Mouse (Mus musculus) forebrain, embryonic 16.5 days (tissue): ENCODE data around the gene Pcnp. TPM values are rescaled to one million over a fixed set of nuclear protein-coding genes. Genes with fewer than 3 reads are reported as not detected.
"Not testable (repeated sequence)": the region's sequence is repeated elsewhere in the genome, so short reads cannot be mapped to it uniquely, and the experiment has no call there.

Experiments
- ATAC-seq: fragments of 200-750 bp; cut with Nextera tagmentation; 2 replicates; pipeline ENCODE4 v1.8.0; 2017; ENCODE audit warnings: mild to moderate bottlenecking, moderate library complexity
- H3K27ac ChIP-seq: fragments of 300-500 bp; sonication (generic); 2 replicates; pipeline ENCODE4 v1.5.1; 2014; ENCODE audit warnings: low read length, control low read depth
- H3K27me3 ChIP-seq: fragments of 300-500 bp; sonication (generic); replicated peaks from 2 replicates; pipeline ENCODE4 v1.6.1; 2014; ENCODE audit warnings: low read length; ENCODE audit not compliant: control insufficient read depth, insufficient read depth
- H3K36me3 ChIP-seq: fragments of 300-500 bp; sonication (generic); 2 replicates; pipeline ENCODE4 v1.6.1; 2014; ENCODE audit not compliant: control insufficient read depth, insufficient read depth
- H3K4me1 ChIP-seq: fragments of 300-500 bp; sonication (generic); replicated peaks from 2 replicates; pipeline ENCODE4 v1.6.1; 2014; ENCODE audit warnings: low read length; ENCODE audit not compliant: control insufficient read depth, insufficient read depth
- H3K4me2 ChIP-seq: fragments of 300-500 bp; sonication (generic); 2 replicates; pipeline ENCODE4 v1.6.1; 2014; ENCODE audit warnings: mild to moderate bottlenecking, low read length, control low read depth
- H3K4me3 ChIP-seq: fragments of 300-500 bp; sonication (generic); replicated peaks from 2 replicates; pipeline ENCODE4 v1.5.1; 2014; ENCODE audit warnings: mild to moderate bottlenecking, low read length, control low read depth
- H3K9ac ChIP-seq: fragments of 300-500 bp; sonication (generic); replicated peaks from 2 replicates; pipeline ENCODE4 v1.6.1; 2014; ENCODE audit warnings: low read depth, low read length, control low read depth
- H3K9me3 ChIP-seq: fragments of 300-500 bp; sonication (generic); 2 replicates; pipeline ENCODE4 v1.6.1; 2016; ENCODE audit warnings: low read length; ENCODE audit not compliant: control insufficient read depth
- WGBS: fragments of 180-500 bp; shearing (Covaris S2); extraction: QIAGEN DNeasy Blood & Tissue Kit; methylation state at CpG from one replicate; pipeline ENCODE4 v1.1.7; 2014; 5-methylcytosine and 5-hydroxymethylcytosine counted together
- polyA plus RNA-seq: library from polyadenylated mRNA; unstranded; fragments of >200 nt; fragmentation: Nextera tagmentation; extraction: Ambion mirVana; gene quantifications from 2 replicates; pipeline ENCODE4 v1.2.1, GENCODE M21; 2015

Gene Pcnp
- polyA plus RNA-seq, 1 experiment from 2014 or later, result 230 TPM

- Histone ChIP-seq H3K4me3 (peak overlapping the region; percentile 43), H3K27ac (peak overlapping the region; percentile 59), H3K27me3 (no peaks in the 10 kb centered on the region), H3K4me2 (peak overlapping the region; percentile 62), H3K9ac (no peak overlapping the region; the same call in 1 of the 2 replicates), H3K36me3 (peaks cover 19% of the 10 kb centered on the region), H3K9me3 (no peaks in the 10 kb centered on the region), H3K4me1 (peaks cover 20% of the 10 kb centered on the region)
- ATAC-seq, result no peak
- 63% methylated on average over 10 of the region's 10 CpGs for WGBS
Observed at GRCm38 (mm10) chr16:55972626-55973201, 56.8 kb downstream of the Pcnp start.

- 77% methylated on average over 6 of the region's 6 CpGs for WGBS
Observed at GRCm38 (mm10) chr16:55971735-55972615, 57.6 kb downstream of the Pcnp start.

GRCm38 (mm10) chr16:55970416-55970815, 59.1 kb downstream of the Pcnp start:
- H3K4me1 ChIP-seq, result peaks cover 17% of the 10 kb centered on the region
- H3K9ac ChIP-seq, result no peak overlapping the region
- H3K4me2 ChIP-seq, result no peak overlapping the region
- H3K36me3 ChIP-seq, result peaks cover 19% of the 10 kb centered on the region
- 93% methylated on average over 5 of the region's 5 CpGs for WGBS
- H3K27ac ChIP-seq, result no peak overlapping the region
- H3K27me3 ChIP-seq, result no peaks in the 10 kb centered on the region
- H3K9me3 ChIP-seq, result no peaks in the 10 kb centered on the region
- no peak for ATAC-seq
- H3K4me3 ChIP-seq, result no peak overlapping the region

More at GRCm38 (mm10) chr16:55971735-55972615, 57.6 kb downstream of the Pcnp start:
- H3K9me3 ChIP-seq, result no peaks in the 10 kb centered on the region
- H3K27me3 ChIP-seq, result no peaks in the 10 kb centered on the region
- no peak for ATAC-seq
- H3K27ac ChIP-seq, result no peak overlapping the region
- peaks cover 19% of the 10 kb centered on the region for H3K36me3 ChIP-seq
- H3K4me3 ChIP-seq, result no peak overlapping the region
- no peak overlapping the region for H3K9ac ChIP-seq
- H3K4me2 ChIP-seq, result no peak overlapping the region
- peaks cover 25% of the 10 kb centered on the region for H3K4me1 ChIP-seq

GRCm38 (mm10) chr16:55969147-55969546, 60.4 kb downstream of the Pcnp start:
- Histone ChIP-seq H3K36me3 (peaks cover 19% of the 10 kb centered on the region), H3K4me3 (no peak overlapping the region), H3K27me3 (no peaks in the 10 kb centered on the region), H3K9me3 (no peaks in the 10 kb centered on the region), H3K9ac (no peak overlapping the region), H3K27ac (no peak overlapping the region), H3K4me1 (peaks cover 11% of the 10 kb centered on the region), H3K4me2 (no peak overlapping the region)
- ATAC-seq, result no peak
- 78% methylated on average over 3 of the region's 3 CpGs for WGBS

- Histone ChIP-seq H3K9me3 (no peaks in the 10 kb centered on the region), H3K9ac (peak overlapping the region; percentile 66), H3K4me1 (peaks cover 7% of the 10 kb centered on the region), H3K4me3 (peak overlapping the region; percentile 54), H3K27ac (no peak overlapping the region), H3K4me2 (peak overlapping the region; percentile 91), H3K27me3 (no peaks in the 10 kb centered on the region), H3K36me3 (peaks cover 18% of the 10 kb centered on the region)
- WGBS, result 12% methylated on average over 1 of the region's 1 CpGs
- ATAC-seq, result no peak
Observed at GRCm38 (mm10) chr16:55967221-55967620, 62.3 kb downstream of the Pcnp start.

GRCm38 (mm10) chr16:55966212-55966871, 63.2 kb downstream of the Pcnp start, which contains the start of gene Rpl24:
Gene Rpl24, plus strand, starts transcription at chr16:55966275.
- H3K9me3 ChIP-seq, result no peaks in the 10 kb centered on the region
- no peaks in the 10 kb centered on the region for H3K27me3 ChIP-seq
- peak within 1 kb of the TSS; percentile 66 for H3K9ac ChIP-seq
- peak within 1 kb of the TSS; percentile 79 for H3K27ac ChIP-seq
- under 1% methylated on average over 42 of the region's 42 CpGs for WGBS
- peak within 1 kb of the TSS; percentile 91 for H3K4me2 ChIP-seq
- peak within 1 kb of the TSS; percentile 54 for H3K4me3 ChIP-seq
- ATAC-seq, result peak; percentile 97
- peaks cover 7% of the 10 kb centered on the region for H3K4me1 ChIP-seq
- peaks cover 16% of the 10 kb centered on the region for H3K36me3 ChIP-seq

GRCm38 (mm10) chr16:55964126-55964949, 65.2 kb downstream of the Pcnp start:
- Histone ChIP-seq H3K4me3 (no peak overlapping the region), H3K27ac (no peak overlapping the region), H3K27me3 (no peaks in the 10 kb centered on the region), H3K4me2 (no peak overlapping the region), H3K36me3 (no peaks in the 10 kb centered on the region; the same call in 1 of the 2 replicates), H3K9me3 (no peaks in the 10 kb centered on the region), H3K4me1 (peaks cover 7% of the 10 kb centered on the region), H3K9ac (no peak overlapping the region)
- no peak for ATAC-seq
- 58% methylated on average over 4 of the region's 4 CpGs for WGBS

- ATAC-seq, H3K4me3 ChIP-seq, H3K9me3 ChIP-seq, H3K4me2 ChIP-seq, H3K27ac ChIP-seq, H3K36me3 ChIP-seq, H3K9ac ChIP-seq, H3K27me3 ChIP-seq, H3K4me1 ChIP-seq: not testable (repeated sequence)
- 81% methylated on average over 6 of the region's 11 CpGs for WGBS
Observed at GRCm38 (mm10) chr16:55963068-55963467, 66.5 kb downstream of the Pcnp start.
